Mouse (Mus musculus) megakaryocyte, adult 5-6 weeks (primary cell): ENCODE measurements at regions not wholly inside any gene's neighbourhood (a gene's known extent, or its start where the extent isn't known, plus 50 kb on each side); places are given as distances from the start of the nearest gene placed in this dataset.

Experiments
- ATAC-seq: 2 replicates; pipeline ENCODE4 v1.8.0; 2016; ENCODE audit warnings: mild to moderate bottlenecking, inconsistent platforms; ENCODE audit not compliant: poor library complexity, severe bottlenecking

DNA sequence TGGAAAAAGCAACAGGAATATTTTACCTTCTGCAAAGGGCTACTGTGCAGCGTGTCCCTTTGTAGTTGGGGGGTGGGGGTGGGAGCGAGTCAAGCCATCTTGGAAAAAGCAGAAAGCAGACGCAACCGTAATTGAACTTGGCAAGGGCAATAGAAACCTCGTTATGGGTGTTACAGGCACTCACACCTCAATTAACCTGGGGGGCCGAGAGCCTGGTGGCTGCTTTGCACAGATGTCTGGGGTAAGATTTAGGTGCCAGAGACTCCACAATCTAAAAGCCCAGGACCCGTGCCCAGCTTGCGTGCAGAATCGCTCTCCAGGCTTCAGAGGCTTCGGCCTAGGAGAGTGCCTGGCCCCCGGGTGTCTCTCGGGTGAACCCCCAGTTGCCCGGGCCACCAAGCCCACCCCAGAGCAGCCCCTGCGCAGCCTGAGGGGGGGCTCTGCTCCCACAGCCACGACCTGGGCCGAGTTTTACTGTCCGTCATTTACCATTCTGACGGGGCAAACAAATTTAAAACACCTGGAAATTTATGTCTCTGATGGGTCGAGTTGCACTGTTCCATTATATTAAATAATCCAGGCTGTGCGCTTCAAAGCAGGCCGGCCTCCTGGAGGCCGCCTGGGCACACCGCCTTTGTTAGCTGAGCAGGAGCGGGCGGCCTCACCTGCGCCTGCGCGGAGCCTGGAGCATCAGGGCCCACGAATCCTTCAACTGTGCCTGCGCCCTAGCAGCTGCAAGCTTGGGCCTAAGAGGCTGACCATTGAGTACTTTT, 212.4 kb downstream of the Srbd1 start:
- ATAC-seq: no peak

DNA sequence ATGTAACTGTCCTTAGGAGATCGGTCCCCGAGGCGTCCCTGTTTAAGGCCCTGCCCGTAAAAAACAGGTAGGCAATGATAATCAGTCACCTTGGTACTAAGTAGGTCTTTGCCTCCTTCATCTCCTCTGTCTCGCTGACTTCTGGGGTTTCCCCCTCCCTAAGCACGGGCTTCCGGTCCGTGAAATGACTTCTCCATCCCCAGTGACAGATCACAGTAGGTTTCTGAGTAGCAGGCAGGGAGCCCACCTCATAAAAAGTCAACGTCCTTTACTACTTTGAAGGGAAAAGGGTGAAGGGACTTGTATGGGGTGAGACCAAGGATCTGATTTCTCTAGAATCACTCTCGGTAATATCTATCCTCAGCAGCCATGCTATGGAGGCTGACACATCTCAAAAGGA, 213.0 kb downstream of the Srbd1 start:
- ATAC-seq: no peak

DNA sequence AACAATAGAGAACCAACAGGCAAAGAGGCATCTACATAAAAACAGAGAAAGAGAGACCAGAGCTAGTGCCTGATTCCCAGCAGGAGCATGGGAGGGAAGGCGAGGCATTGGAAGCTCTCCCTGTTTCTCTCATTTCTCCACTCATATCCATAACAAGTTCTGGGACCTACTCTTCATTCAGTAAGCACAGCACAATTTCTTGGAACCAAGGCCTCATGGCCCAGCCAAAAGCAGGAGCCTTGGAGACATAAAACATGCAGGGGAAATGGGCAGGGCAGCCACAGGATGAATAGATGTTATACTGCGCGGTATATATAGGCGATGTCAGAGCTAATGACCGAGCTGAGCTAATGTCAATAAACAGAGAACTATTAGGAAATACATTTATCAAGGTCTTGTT, 214.2 kb downstream of the Srbd1 start:
- ATAC-seq: no peak

DNA sequence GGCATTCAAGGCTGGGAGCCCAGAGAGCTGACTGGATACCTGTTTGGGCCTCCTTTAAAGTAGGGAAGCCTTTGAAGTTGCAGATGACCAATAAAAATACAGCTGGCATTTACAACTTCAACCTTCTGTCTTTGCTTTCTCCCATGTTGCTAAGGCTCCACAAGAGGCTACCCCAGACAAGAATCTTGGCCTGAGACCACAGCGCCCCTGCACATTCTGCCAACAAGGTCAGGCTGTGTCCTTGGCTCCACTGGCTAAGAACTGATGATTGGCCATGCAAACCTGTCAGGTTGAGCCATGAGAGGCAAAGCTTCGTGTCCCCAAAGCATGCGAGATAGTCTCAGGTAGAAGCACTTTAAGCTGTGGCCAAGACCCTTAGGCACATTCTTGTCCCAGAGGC, 214.6 kb downstream of the Srbd1 start:
- ATAC-seq: no peak

DNA sequence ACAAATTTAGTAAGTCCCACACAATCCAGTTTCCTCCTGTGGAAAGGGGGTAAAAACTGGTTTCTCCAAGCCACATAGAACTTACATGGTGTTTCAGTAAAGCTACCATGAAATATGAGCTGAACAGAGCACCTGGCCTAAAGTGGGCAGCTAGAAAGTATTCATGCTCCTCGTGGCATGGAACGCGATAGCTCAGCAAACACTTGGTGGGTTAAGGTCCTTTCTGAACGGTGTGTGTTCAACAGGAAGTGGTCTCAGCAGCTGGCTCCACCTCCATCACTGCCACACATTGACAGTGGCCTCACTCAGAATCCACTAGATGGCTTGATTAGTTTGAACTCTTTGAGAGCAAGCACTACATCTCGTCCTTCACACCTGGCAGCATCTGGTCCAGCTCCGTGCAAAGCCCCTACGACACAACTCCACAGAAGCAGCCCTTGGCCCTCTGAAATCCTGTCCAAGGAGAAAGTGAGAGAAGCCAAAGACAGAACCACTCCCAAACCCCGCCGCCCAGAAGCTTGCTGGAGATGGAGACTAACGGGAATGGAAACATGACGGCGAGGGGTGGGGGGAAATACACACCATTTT, 215.2 kb downstream of the Srbd1 start:
- ATAC-seq: no peak

DNA sequence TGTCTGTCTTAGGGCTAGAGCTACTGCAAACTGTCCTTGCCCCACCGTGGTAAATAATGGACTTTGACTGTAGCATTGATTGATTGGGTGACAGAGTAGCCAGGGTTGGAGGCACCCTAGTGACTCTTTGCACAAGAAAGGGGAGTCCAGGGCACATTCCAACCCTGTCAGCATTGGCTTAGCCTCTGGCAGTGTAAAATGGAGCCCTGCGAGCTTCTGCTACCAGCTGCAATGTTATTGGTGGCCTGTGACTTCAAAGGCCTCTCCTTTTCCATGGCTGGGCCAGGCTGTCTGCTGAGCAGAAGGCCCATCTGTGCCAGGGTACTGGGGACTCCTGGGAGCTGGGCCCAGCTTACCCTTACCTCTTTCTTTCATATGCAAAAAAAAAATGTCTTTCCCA, 216.4 kb downstream of the Srbd1 start:
- ATAC-seq: no peak

DNA sequence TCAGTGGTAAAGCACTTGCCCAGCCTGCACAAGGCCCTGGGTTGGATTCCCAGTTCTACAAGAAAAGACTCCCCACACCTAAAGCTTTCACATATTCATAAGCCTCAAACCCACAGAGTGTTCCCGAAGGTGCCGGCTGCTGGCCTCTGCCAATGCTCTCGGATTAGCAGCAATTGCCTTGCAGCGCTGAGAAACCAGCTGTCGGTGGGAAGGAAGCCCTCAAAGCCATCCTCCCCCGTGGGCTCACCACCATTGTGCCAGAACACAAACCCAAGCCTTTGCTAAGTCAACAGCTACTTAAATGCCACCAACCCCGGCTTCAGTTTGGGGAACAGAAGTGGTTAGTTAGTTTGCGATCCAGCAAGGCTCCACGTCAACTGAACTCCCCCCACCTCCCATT, 217.7 kb downstream of the Srbd1 start:
- ATAC-seq: no peak

DNA sequence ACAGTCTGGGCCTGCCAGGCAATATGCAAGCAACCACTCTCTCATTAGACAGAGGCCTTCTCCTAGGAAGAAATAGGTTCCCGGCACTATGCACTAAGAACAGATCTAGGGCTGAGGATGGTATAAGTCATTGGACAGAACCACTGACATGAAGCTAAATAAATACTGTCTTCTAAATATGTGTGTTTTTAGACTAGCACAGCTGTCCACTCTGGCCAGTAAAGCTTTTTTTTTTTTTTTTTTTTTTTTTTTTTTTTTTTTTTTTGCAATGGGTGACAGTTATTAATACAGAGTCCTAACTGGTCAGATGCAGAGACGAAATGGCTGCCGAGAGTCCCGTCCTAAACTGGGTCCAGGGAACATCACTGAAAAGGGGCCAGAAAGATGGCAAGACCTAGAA, 218.9 kb downstream of the Srbd1 start:
- ATAC-seq: no peak

DNA sequence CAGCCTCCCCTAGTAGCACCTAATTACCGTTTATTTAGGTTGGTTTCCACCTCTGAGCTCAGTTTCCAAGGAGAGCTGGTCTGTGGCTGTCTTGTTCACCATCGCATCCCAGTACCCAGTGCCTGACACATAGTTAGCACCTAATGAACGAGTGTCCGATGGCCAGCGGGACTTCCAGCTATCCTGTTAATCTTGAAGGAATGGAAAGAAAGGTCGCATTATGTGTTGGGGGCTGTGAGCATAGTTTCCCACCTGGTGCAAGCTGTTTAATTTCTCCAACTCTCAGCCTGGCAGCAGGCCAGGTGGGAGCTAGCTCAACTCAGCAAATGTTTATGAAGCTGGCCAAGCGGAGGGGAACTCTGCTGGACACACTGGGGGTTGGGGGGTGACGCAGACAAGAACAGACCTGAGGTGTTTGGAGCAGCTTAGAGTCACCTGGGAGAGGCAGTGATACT, 223.7 kb downstream of the Srbd1 start:
- no peak for ATAC-seq

DNA sequence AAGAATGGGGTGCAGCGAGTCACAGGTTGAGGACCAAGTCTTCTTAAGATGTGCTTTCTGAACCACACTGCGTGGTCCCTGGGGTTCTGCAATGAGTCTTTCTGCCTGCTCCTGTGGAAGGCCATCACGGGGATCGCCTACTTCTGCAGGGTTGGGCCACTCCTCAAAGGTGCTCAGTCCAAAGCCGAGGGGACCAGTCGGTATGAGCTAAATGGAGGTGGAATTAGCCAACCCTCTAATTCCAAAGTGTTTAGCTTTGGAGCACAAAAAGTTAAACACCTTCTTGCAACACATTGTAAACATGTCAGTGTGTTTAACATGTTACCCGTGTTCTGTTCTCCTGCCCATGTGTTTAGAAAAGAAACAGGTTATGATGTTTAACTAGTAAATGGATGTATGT, 225.1 kb downstream of the Srbd1 start:
- no peak for ATAC-seq

DNA sequence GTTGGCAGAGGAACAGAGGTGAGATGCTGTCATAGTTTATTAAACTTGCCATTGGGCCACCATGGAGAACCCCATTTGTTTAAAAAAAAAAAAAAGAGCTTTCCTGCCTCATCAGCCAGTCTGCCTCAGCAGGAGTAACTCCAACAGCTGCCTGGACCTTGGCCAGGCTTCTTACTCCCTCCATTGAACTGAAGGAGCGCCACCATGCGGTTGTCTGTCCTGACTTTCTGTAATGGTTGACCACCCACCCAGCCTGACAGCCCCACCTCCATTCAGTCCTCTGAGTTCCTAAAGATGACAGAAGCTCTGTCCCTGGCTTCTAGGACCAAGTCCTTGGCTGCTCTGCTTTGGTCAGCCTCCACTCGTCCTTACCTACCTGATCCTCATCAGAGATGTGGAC, 227.8 kb upstream of the Six2 start:
- no peak for ATAC-seq

DNA sequence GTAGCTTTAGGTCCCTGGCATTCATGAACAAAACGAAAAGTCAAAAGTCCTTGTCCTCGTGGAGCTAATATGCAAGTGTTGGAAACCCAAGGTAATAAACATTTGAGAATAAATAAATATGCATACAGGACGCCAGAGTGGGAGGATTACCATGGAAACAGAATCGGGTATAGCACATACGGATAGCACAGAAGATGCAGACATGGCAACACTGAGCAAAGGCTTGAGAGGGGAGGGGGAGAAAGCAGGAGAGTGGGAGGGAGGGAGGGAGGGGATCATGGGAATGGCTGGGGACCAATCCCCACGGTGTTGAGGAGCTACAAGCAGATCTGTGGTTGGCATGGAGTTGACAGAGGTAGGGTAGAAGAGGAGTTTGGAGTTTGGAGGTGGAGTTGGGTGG, 226.0 kb upstream of the Six2 start:
- no peak for ATAC-seq

DNA sequence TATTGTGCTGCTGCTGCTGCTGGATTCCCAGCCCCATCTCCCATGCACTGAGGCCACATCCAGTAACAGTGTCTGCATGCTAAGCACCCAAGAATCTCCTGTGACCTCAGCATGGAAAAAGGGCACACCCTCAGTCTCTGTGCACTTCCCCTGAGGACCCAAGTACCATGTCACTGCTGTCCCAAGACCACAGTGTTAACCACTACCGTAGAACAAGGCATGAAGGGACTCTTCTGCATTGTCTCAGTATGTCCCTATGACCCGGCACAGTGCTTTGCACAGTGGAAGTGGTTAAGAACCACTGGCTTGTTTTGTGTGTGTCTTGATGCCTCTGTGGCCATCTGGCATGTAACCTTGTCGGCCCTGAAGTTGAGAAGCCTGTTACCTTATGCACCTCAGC, 220.6 kb upstream of the Six2 start:
- peak; percentile 64 for ATAC-seq

DNA sequence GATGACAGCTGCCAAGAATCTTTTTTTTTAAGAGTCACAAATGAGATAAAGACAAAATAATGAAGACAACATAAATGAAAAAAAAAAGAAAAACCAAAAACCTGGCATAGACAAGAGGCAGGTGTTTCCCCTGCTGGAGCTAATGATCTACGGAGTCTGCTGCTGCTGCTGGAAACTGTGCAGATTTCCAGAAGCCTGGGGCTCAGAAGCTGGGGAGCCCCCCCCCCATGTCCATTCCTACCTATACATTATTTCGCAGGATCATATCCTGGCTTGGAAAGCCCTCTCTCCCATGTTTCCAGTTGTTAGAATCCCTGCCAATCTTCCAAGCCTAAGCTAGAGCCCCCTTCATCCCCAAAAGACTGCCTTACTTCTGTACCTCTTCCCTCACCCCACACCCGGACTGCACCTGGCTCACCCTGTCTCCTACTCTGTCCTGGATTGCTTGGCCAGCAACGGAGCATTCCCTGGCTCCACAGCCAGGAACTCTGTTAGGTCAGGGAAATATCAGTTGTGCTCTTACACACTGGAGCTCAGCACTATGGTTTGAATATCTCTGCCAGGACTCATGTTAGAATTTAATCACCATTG, 218.6 kb upstream of the Six2 start:
- ATAC-seq: no peak

DNA sequence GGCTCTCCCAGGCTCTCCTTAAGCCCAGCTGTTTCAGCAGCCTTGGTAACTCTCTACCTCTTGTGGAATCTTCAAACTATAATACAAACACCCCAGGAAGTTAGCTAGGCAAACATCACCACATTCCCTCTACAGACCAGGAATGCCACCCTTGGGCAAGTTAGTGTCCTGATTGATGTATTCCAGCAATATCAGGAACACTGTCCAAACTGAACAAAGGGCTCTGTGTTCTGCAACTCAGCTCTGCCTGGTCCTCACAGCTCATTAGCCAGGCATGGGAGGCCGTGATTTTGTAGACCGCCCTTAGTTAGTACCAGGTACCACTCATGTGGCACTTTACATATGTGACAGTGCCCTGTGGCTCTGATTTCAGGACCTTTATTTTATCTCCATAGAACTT, 214.5 kb upstream of the Six2 start:
- ATAC-seq: no peak

DNA sequence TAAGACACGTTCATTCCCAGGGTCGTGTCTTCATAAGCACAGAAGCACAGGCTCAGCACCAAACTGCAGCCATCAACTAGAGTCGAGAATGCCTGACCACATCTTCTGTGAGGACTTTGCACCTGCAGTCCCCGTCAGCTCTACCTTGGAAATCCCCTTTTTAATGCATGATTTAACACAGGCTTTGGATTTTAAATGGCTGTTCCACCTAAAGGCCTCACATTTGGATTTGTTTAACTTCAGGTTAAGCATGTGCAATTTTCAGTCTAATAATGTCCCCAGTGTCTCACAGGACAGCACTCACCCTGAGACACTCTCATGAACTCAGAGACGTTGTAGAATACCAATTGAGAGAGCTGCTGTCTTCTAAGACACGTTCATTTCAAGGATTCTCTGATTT, 211.0 kb upstream of the Six2 start:
- ATAC-seq: no peak

DNA sequence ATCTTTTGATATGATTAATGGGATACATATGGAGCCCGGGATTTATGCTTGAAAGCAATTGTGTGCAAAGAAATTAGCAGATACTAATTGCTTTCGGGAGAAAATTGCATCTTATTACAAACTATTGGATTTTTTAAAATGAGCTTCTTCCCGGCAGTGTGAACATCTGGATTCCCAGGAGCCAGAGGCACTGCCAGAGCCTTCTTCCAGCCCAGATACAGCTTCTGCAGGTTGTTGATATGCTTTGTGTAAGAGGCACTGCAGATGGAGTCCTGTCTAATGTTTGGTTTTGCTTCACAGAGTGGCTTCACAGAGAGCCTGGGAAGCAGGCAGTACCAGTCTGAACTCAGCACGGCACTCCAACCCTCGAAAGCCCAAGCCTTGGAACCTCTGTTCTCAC, 207.9 kb upstream of the Six2 start:
- ATAC-seq: no peak

DNA sequence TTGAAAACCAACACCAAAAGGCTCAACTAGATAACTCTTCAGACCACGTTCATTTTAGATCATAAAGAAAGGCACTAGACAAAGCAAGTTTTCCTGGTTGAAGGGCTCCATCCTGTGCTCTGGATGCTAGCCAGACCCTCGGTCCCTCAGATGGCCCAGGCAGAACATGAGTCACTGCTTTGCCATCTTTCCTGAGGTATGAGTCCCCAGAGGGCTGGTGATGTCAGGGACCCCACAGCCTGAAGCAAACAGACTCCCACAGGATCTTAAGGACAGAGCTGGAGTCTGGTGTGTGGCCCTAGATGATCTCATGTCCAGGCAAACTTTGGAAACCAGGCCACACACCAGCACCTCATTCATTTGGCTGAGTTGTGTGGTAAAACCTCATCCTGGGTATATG, 203.2 kb upstream of the Six2 start:
- ATAC-seq: no peak

DNA sequence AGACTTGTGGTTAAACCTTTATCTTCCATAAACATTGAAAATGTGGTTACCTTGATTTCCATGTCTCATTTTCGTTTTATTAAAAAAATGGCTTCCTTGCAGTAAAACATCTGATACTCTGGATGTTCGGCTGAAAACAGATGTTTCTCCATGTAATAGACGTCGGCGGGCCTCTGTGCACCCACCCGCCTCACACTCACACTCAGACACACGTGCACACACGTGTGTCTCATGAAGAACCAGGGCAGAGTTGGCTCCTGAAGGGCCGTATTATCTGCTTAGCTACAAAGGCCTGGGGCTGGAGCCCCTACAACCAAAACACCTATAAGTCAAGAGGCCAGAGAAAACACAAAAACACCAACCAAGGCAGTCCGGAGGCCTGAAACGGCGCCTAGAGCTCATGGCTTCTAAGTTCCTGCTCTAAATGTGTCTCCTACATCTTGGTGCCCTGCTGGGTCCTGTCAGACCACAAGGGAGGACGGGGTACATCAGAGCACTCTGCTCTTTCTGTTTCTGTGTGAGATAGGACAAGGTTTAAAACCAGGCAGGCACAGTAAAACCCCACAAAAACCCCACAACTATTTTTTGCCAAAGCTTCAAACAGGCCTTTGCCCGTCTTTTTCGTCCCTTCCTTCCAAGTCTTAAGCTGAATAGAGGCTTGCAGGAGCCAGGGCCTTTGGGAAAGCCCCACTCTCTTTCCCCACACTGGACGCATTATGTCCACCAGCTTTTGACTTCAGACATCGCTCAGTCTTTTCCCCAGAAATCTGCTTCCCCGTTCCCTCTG, 201.9 kb upstream of the Six2 start:
- no peak for ATAC-seq

DNA sequence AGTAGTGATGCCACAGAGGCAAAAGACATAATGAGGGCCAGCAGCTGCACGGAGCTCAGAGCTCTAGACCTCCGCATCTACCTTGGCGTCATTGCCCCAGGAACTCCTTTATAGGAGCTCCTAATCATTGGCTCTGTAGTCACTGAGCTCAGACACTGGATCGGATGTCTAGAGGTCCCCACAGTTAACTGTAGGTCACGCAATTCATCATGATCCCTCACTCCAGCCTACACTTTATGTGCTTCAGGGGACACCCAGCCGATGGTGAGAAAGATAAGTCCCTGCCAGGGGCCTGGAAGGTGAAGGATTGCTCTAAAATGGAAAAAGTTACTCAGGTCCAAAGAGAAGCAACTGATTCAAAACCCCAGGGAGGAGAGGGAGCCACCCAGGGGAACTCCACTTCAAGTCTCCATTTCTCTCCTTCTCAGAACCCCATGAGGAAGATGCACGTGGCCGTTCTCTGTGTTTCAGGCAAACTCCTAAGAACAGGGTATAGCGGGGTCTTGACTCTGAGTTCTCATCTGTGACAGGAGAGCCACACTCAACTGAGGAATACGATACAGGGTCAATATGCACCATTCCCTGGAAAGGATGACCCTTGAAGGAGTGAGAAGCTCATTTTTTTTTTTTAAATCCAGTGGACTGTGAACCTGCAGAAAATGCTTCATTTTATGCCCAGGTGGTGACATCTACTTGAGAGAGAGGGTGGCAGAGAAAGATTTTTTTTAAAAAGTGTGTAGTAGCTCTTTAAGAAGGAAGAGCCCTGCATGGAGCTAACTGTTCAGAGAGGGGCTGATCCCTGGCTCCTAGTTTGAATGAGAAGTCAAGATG, 200.7 kb upstream of the Six2 start:
- ATAC-seq: no peak

DNA sequence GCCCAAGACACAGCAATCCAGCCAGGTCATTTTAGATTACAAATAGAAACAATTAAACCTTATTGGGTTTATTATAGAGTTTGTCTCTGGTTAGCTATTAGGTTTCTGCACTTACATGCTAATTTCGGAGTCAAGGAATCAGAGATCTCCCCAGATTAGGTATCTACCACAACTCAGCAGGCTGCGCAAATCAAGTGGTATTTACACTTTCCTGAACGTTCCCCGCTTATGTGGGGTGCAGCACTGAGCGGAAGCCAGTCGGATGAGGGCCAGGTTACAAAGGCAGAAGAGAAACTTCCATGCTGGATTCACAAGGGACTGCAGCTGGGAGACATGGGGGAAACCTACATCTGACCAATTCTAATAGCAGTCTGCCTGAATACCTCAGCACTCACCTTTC, 198.6 kb upstream of the Six2 start:
- no peak for ATAC-seq
